Mouse (Mus musculus) thymus, adult 18-20 months (tissue): ENCODE data around the gene Hist2h3b.

ENCODE experiments used
- DNase-seq, 2 experiments: peaks; one replicate each; pipeline ENCODE4 v3.0.0; 2022; ENCODE audit warnings: mixed read lengths in 2 of 2

Hist2h3b gene

GRCm38 (mm10) chr3:96300706-96301529 lies 32.5 kb downstream of the Hist2h3b start:
- DNase-seq = no peak

- no peak for DNase-seq
Measured at GRCm38 (mm10) chr3:96302076-96302475, 33.6 kb downstream of the Hist2h3b start.

- no peak for DNase-seq
Measured at GRCm38 (mm10) chr3:96306506-96306905, 38.1 kb downstream of the Hist2h3b start.

- no peak for DNase-seq
Measured at GRCm38 (mm10) chr3:96309441-96309840, 41.0 kb downstream of the Hist2h3b start.

- DNase-seq = no peak
Measured at GRCm38 (mm10) chr3:96312341-96313098, 44.1 kb downstream of the Hist2h3b start.
